Mouse (Mus musculus) hindbrain, postnatal 0 days (tissue): ENCODE results near the gene Pofut1. TPM values are rescaled to one million over a fixed set of nuclear protein-coding genes. Genes with fewer than 3 reads are reported as not detected.
A peak's percentile ranks its signal among the peaks of the same experiment; 100 is the strongest.

ENCODE experiments used
- ATAC-seq: fragments of 200-750 bp; cut with Nextera tagmentation; 2 replicates; pipeline ENCODE4 v1.8.0; 2017; ENCODE audit warnings: mild to moderate bottlenecking, moderate TSS enrichment, moderate library complexity
- DNase-seq: peaks from one replicate; pipeline ENCODE4 v3.0.0-alpha.2; 2015; ENCODE audit warnings: low spot score
- H3K27ac ChIP-seq: fragments of 300-500 bp; sonication (generic); 2 replicates; pipeline ENCODE4 v1.5.1; 2014; ENCODE audit warnings: mild to moderate bottlenecking
- H3K27me3 ChIP-seq: fragments of 300-500 bp; sonication (generic); 2 replicates; pipeline ENCODE4 v1.6.1; 2014; ENCODE audit warnings: low read length, mixed read lengths; ENCODE audit not compliant: insufficient read depth
- H3K36me3 ChIP-seq: fragments of 300-500 bp; sonication (generic); 2 replicates; pipeline ENCODE4 v1.6.1; 2014; ENCODE audit warnings: low read length, mixed read lengths; ENCODE audit not compliant: insufficient read depth
- H3K4me1 ChIP-seq: fragments of 300-500 bp; sonication (generic); 2 replicates; pipeline ENCODE4 v1.6.1; 2014; ENCODE audit warnings: antibody characterized with exemption, low read length, mixed read lengths; ENCODE audit not compliant: insufficient read depth
- H3K4me2 ChIP-seq: fragments of 300-500 bp; sonication (generic); 2 replicates; pipeline ENCODE4 v1.6.1; 2014; ENCODE audit warnings: low read depth, mild to moderate bottlenecking, low read length, moderate library complexity, mixed read lengths
- H3K4me3 ChIP-seq: fragments of 300-500 bp; sonication (generic); 2 replicates; pipeline ENCODE4 v1.5.1; 2014; ENCODE audit warnings: low read length
- H3K9ac ChIP-seq: fragments of 300-500 bp; sonication (generic); replicated peaks from 2 replicates; pipeline ENCODE4 v1.6.1; 2014; ENCODE audit warnings: mild to moderate bottlenecking, low read length, moderate library complexity, mixed read lengths
- H3K9me3 ChIP-seq: fragments of 300-500 bp; sonication (generic); 2 replicates; pipeline ENCODE4 v1.6.1; 2016; ENCODE audit warnings: low read length, mixed read lengths
- CTCF ChIP-seq: IDR thresholded peaks from 2 replicates; pipeline ENCODE4 v1.5.1; 2016; ENCODE audit warnings: antibody characterized with exemption, control low read depth, low read depth
- WGBS: fragments of 180-500 bp; shearing (Covaris S2); extraction: QIAGEN DNeasy Blood & Tissue Kit; methylation state at CpG from one replicate; pipeline ENCODE4 v1.1.7; 2014; 5-methylcytosine and 5-hydroxymethylcytosine counted together
- polyA plus RNA-seq: library from polyadenylated mRNA; unstranded; fragments of >200 nt; fragmentation: Nextera tagmentation; extraction: Ambion mirVana; gene quantifications from 2 replicates; pipeline ENCODE4 v1.2.1, GENCODE M21; 2015
- total RNA-seq: library from RNA; depleted of rRNA; stranded (reverse); fragments of >200 nt; gene quantifications from 2 replicates; pipeline ENCODE4 v1.2.3, GENCODE M21; 2014; rRNA removed

Gene Pofut1
- total RNA-seq: 20.7 and 23.6 TPM in 2 replicates
- polyA plus RNA-seq: 4.3 and 4.8 TPM in 2 replicates

- peak within 1 kb of the TSS; percentile 94 for H3K4me3 ChIP-seq
- H3K27ac ChIP-seq: peak within 1 kb of the TSS; percentile 86
- H3K27me3 ChIP-seq: no peaks in the 10 kb centered on the region
- DNase-seq: peak; percentile 96
- H3K9ac ChIP-seq: peak within 1 kb of the TSS; percentile 95
- no peak for TF ChIP-seq CTCF
- WGBS: under 1% methylated on average over 60 of the region's 72 CpGs
- H3K4me1 ChIP-seq: peaks cover 20% of the 10 kb centered on the region
- H3K36me3 ChIP-seq: no peaks in the 10 kb centered on the region
- ATAC-seq: peak; percentile 98
- no peaks in the 10 kb centered on the region for H3K9me3 ChIP-seq
- H3K4me2 ChIP-seq: peak within 1 kb of the TSS; percentile 94
These were observed at the start of gene Pofut1, which contains the start of gene Plagl2 for GRCm38 (mm10) chr2:153241250-153242014. Gene Pofut1, plus strand, starts transcription at chr2:153241533. Gene Plagl2, minus strand, starts transcription at chr2:153241426.

- WGBS: 96% methylated on average over 3 of the region's 3 CpGs
- no peak overlapping the region for H3K9ac ChIP-seq
- H3K27me3 ChIP-seq: no peaks in the 10 kb centered on the region
- H3K27ac ChIP-seq: no peak overlapping the region
- DNase-seq: no peak
- no peaks in the 10 kb centered on the region for H3K4me1 ChIP-seq
- no peak for TF ChIP-seq CTCF
- H3K4me2 ChIP-seq: no peak overlapping the region
- H3K4me3 ChIP-seq: no peak overlapping the region
- peaks cover 65% of the 10 kb centered on the region for H3K36me3 ChIP-seq
- H3K9me3 ChIP-seq: no peaks in the 10 kb centered on the region
- ATAC-seq: no peak
These were observed 47.1 kb upstream of the Pofut1 start for GRCm38 (mm10) chr2:153194255-153194654.

GRCm38 (mm10) chr2:153198485-153198884, 42.8 kb upstream of the Pofut1 start:
- no peak overlapping the region for H3K9ac ChIP-seq
- H3K9me3 ChIP-seq: no peaks in the 10 kb centered on the region
- H3K27me3 ChIP-seq: no peaks in the 10 kb centered on the region
- WGBS: 84% methylated on average over 5 of the region's 5 CpGs
- no peaks in the 10 kb centered on the region for H3K4me1 ChIP-seq
- H3K4me2 ChIP-seq: no peak overlapping the region
- ATAC-seq: no peak
- peaks cover 43% of the 10 kb centered on the region for H3K36me3 ChIP-seq
- H3K27ac ChIP-seq: no peak overlapping the region
- DNase-seq: no peak
- no peak for TF ChIP-seq CTCF
- H3K4me3 ChIP-seq: no peak overlapping the region

GRCm38 (mm10) chr2:153199114-153199513, 42.2 kb upstream of the Pofut1 start:
- H3K4me1 ChIP-seq: no peaks in the 10 kb centered on the region
- H3K9ac ChIP-seq: no peak overlapping the region
- peaks cover 40% of the 10 kb centered on the region for H3K36me3 ChIP-seq
- no peak for DNase-seq
- H3K27ac ChIP-seq: no peak overlapping the region
- no peak for TF ChIP-seq CTCF
- no peak for ATAC-seq
- no peak overlapping the region for H3K4me3 ChIP-seq
- WGBS: 89% methylated on average over 2 of the region's 2 CpGs
- H3K4me2 ChIP-seq: no peak overlapping the region
- no peaks in the 10 kb centered on the region for H3K9me3 ChIP-seq
- H3K27me3 ChIP-seq: no peaks in the 10 kb centered on the region

- no peak for ATAC-seq
- WGBS: 64% methylated on average over 1 of the region's 1 CpGs
- H3K4me3 ChIP-seq: no peak overlapping the region
- no peaks in the 10 kb centered on the region for H3K27me3 ChIP-seq
- no peak for TF ChIP-seq CTCF
- H3K36me3 ChIP-seq: peaks cover 50% of the 10 kb centered on the region
- no peak overlapping the region for H3K4me2 ChIP-seq
- no peaks in the 10 kb centered on the region for H3K9me3 ChIP-seq
- H3K4me1 ChIP-seq: no peaks in the 10 kb centered on the region
- no peak overlapping the region for H3K27ac ChIP-seq
- no peak for DNase-seq
- H3K9ac ChIP-seq: no peak overlapping the region
These were observed 38.6 kb upstream of the Pofut1 start for GRCm38 (mm10) chr2:153202766-153203165.

- H3K4me1 ChIP-seq: no peaks in the 10 kb centered on the region
- H3K27me3 ChIP-seq: no peaks in the 10 kb centered on the region
- ATAC-seq (no peak), DNase-seq (no peak)
- peaks cover 51% of the 10 kb centered on the region for H3K36me3 ChIP-seq
- no peak overlapping the region for H3K4me2 ChIP-seq
- no peak for TF ChIP-seq CTCF
- H3K9me3 ChIP-seq: no peaks in the 10 kb centered on the region
- H3K27ac ChIP-seq: no peak overlapping the region
- WGBS: 100% methylated on average over 2 of the region's 2 CpGs
- H3K9ac ChIP-seq: no peak overlapping the region
- H3K4me3 ChIP-seq: no peak overlapping the region
These were observed 33.2 kb upstream of the Pofut1 start for GRCm38 (mm10) chr2:153208149-153208548.

GRCm38 (mm10) chr2:153209286-153209685, 32.0 kb upstream of the Pofut1 start:
- Histone ChIP-seq H3K27me3 (no peaks in the 10 kb centered on the region), H3K4me2 (no peak overlapping the region), H3K9ac (no peak overlapping the region), H3K27ac (no peak overlapping the region), H3K9me3 (no peaks in the 10 kb centered on the region), H3K36me3 (peaks cover 51% of the 10 kb centered on the region), H3K4me3 (no peak overlapping the region), H3K4me1 (no peaks in the 10 kb centered on the region)
- DNase-seq: no peak
- WGBS: 80% methylated on average over 5 of the region's 5 CpGs
- no peak for TF ChIP-seq CTCF
- ATAC-seq: no peak
